Mouse (Mus musculus) spleen, adult 2 months (tissue): ENCODE results near the gene Junb.

Experiments used
- CTCF ChIP-seq: fragments of 200-500 bp; IDR thresholded peaks from 2 replicates; pipeline ENCODE4 v1.5.1; 2011; ENCODE audit warnings: mild to moderate bottlenecking, inconsistent platforms; ENCODE audit not compliant: insufficient read depth, insufficient read length, insufficient replicate concordance; ENCODE audit errors: extremely low read depth
- POLR2A ChIP-seq: fragments of 200-500 bp; IDR thresholded peaks from 2 replicates; pipeline ENCODE4 v1.6.1; 2011; ENCODE audit warnings: low read depth, low read length, inconsistent platforms

- TF ChIP-seq POLR2A (no peak), CTCF (no peak)
Observed at GRCm38 (mm10) chr8:84945235-84945632, 33.3 kb downstream of the Junb start.
